Mouse (Mus musculus) neural tube, embryonic 14.5 days (tissue): Measurements from ENCODE around the gene Ypel5. TPM values are rescaled to one million over a fixed set of nuclear protein-coding genes. Genes with fewer than 3 reads are reported as not detected.

Source experiments
- ATAC-seq: fragments of 200-750 bp; cut with Nextera tagmentation; 2 replicates; pipeline ENCODE4 v1.8.0; 2017; ENCODE audit warnings: low read depth, mild to moderate bottlenecking, moderate TSS enrichment, moderate library complexity
- H3K27ac ChIP-seq: fragments of 300-500 bp; sonication (generic); 2 replicates; pipeline ENCODE4 v1.5.1; 2014; ENCODE audit warnings: low read depth, mild to moderate bottlenecking, control low read depth, low read length, moderate library complexity, mixed read lengths
- H3K27me3 ChIP-seq: fragments of 300-500 bp; sonication (generic); 2 replicates; pipeline ENCODE4 v1.6.1; 2014; ENCODE audit warnings: low read length; ENCODE audit not compliant: control insufficient read depth, insufficient read depth
- H3K36me3 ChIP-seq: fragments of 300-500 bp; sonication (generic); 2 replicates; pipeline ENCODE4 v1.6.1; 2014; ENCODE audit warnings: low read length, mixed read lengths; ENCODE audit not compliant: control insufficient read depth, insufficient read depth
- H3K4me1 ChIP-seq: fragments of 300-500 bp; sonication (generic); 2 replicates; pipeline ENCODE4 v1.6.1; 2014; ENCODE audit warnings: low read length; ENCODE audit not compliant: control insufficient read depth, insufficient read depth
- H3K4me2 ChIP-seq: fragments of 300-500 bp; sonication (generic); 2 replicates; pipeline ENCODE4 v1.6.1; 2014; ENCODE audit warnings: mild to moderate bottlenecking, low read depth, low read length, control low read depth
- H3K4me3 ChIP-seq: fragments of 300-500 bp; sonication (generic); 2 replicates; pipeline ENCODE4 v1.5.1; 2014; ENCODE audit warnings: low read depth, low read length, control low read depth, mixed read lengths
- H3K9ac ChIP-seq: fragments of 300-500 bp; sonication (generic); replicated peaks from 2 replicates; pipeline ENCODE4 v1.6.1; 2014; ENCODE audit warnings: low read depth, mild to moderate bottlenecking, control low read depth, low read length, mixed read lengths
- H3K9me3 ChIP-seq: fragments of 300-500 bp; sonication (generic); 2 replicates; pipeline ENCODE4 v1.6.1; 2016; ENCODE audit warnings: low read length; ENCODE audit not compliant: control insufficient read depth
- WGBS: fragments of 180-500 bp; shearing (Covaris S2); extraction: QIAGEN DNeasy Blood & Tissue Kit; methylation state at CpG from one replicate; pipeline ENCODE4 v1.1.7; 2014; 5-methylcytosine and 5-hydroxymethylcytosine counted together
- polyA plus RNA-seq: library from polyadenylated mRNA; unstranded; fragments of >200 nt; fragmentation: Nextera tagmentation; extraction: Ambion mirVana; gene quantifications from 2 replicates; pipeline ENCODE4 v1.2.1, GENCODE M21; 2014

Ypel5 gene
- polyA plus RNA-seq, 1 experiment from 2014 or later = 131 TPM

- Histone ChIP-seq H3K4me2 (no peak overlapping the region), H3K27me3 (no peaks in the 10 kb centered on the region), H3K9me3 (no peaks in the 10 kb centered on the region), H3K27ac (no peak overlapping the region), H3K4me3 (no peak overlapping the region), H3K4me1 (no peaks in the 10 kb centered on the region), H3K9ac (no peak overlapping the region), H3K36me3 (no peaks in the 10 kb centered on the region)
- 18% methylated on average over 12 of the region's 12 CpGs for whole genome bisulfite sequencing
- peak; percentile 61 for ATAC-seq
These were observed 22.6 kb upstream of the Ypel5 start for GRCm38 (mm10) chr17:72813419-72814315.

- Histone ChIP-seq H3K4me3 (no peak overlapping the region), H3K27ac (no peak overlapping the region), H3K4me1 (no peaks in the 10 kb centered on the region), H3K27me3 (no peaks in the 10 kb centered on the region), H3K4me2 (no peak overlapping the region), H3K9ac (no peak overlapping the region), H3K9me3 (no peaks in the 10 kb centered on the region), H3K36me3 (no peaks in the 10 kb centered on the region)
- 83% methylated on average over 5 of the region's 5 CpGs for WGBS
- no peak for ATAC-seq
These were observed 18.7 kb upstream of the Ypel5 start for GRCm38 (mm10) chr17:72817574-72817973.

GRCm38 (mm10) chr17:72819714-72820113 lies 16.5 kb upstream of the Ypel5 start:
- Histone ChIP-seq H3K4me3 (no peak overlapping the region), H3K9ac (no peak overlapping the region), H3K4me2 (no peak overlapping the region), H3K36me3 (no peaks in the 10 kb centered on the region), H3K4me1 (no peaks in the 10 kb centered on the region), H3K27ac (no peak overlapping the region), H3K27me3 (no peaks in the 10 kb centered on the region), H3K9me3 (no peaks in the 10 kb centered on the region)
- ATAC-seq = no peak
- WGBS = 80% methylated on average over 2 of the region's 2 CpGs

GRCm38 (mm10) chr17:72820425-72820824 lies 15.8 kb upstream of the Ypel5 start:
- Histone ChIP-seq H3K4me1 (no peaks in the 10 kb centered on the region), H3K36me3 (no peaks in the 10 kb centered on the region), H3K27ac (no peak overlapping the region), H3K27me3 (no peaks in the 10 kb centered on the region), H3K9me3 (no peaks in the 10 kb centered on the region), H3K4me3 (no peak overlapping the region), H3K9ac (no peak overlapping the region), H3K4me2 (no peak overlapping the region)
- ATAC-seq = no peak
- WGBS = 78% methylated on average over 4 of the region's 4 CpGs

GRCm38 (mm10) chr17:72821923-72822322 lies 14.3 kb upstream of the Ypel5 start:
- no peaks in the 10 kb centered on the region for H3K9me3 ChIP-seq
- no peak overlapping the region for H3K4me2 ChIP-seq
- H3K27ac ChIP-seq = no peak overlapping the region
- no peak overlapping the region for H3K4me3 ChIP-seq
- no peaks in the 10 kb centered on the region for H3K27me3 ChIP-seq
- no peak for ATAC-seq
- H3K4me1 ChIP-seq = no peaks in the 10 kb centered on the region
- no peak overlapping the region for H3K9ac ChIP-seq
- no peaks in the 10 kb centered on the region for H3K36me3 ChIP-seq
- 54% methylated on average over 1 of the region's 1 CpGs for WGBS

GRCm38 (mm10) chr17:72826916-72827534 lies 9.2 kb upstream of the Ypel5 start:
- Histone ChIP-seq H3K4me3 (no peak overlapping the region), H3K9me3 (no peaks in the 10 kb centered on the region), H3K4me1 (no peaks in the 10 kb centered on the region), H3K9ac (no peak overlapping the region), H3K27me3 (no peaks in the 10 kb centered on the region), H3K4me2 (no peak overlapping the region), H3K27ac (no peak overlapping the region), H3K36me3 (no peaks in the 10 kb centered on the region)
- no peak for ATAC-seq
- WGBS = 92% methylated on average over 3 of the region's 3 CpGs

- H3K27ac ChIP-seq = no peak overlapping the region
- no peak overlapping the region for H3K4me3 ChIP-seq
- no peak overlapping the region for H3K4me2 ChIP-seq
- ATAC-seq = no peak
- no peaks in the 10 kb centered on the region for H3K27me3 ChIP-seq
- no peak overlapping the region for H3K9ac ChIP-seq
- no peaks in the 10 kb centered on the region for H3K4me1 ChIP-seq
- H3K36me3 ChIP-seq = no peaks in the 10 kb centered on the region
- 89% methylated on average over 3 of the region's 3 CpGs for WGBS
- H3K9me3 ChIP-seq = no peaks in the 10 kb centered on the region
These were observed 8.1 kb upstream of the Ypel5 start for GRCm38 (mm10) chr17:72828027-72828678.

- Histone ChIP-seq H3K9ac (no peak overlapping the region), H3K9me3 (no peaks in the 10 kb centered on the region), H3K27me3 (no peaks in the 10 kb centered on the region), H3K36me3 (no peaks in the 10 kb centered on the region), H3K4me3 (no peak overlapping the region), H3K27ac (no peak overlapping the region), H3K4me2 (no peak overlapping the region), H3K4me1 (no peaks in the 10 kb centered on the region)
- no peak for ATAC-seq
- WGBS = 92% methylated on average over 8 of the region's 8 CpGs
These were observed 7.6 kb upstream of the Ypel5 start for GRCm38 (mm10) chr17:72828687-72829086.
